12 mouse cellular contexts compared by ENCODE assay signal in genomic region chr16:32853492-32854049, GRCm38 (mm10). TPM values are rescaled to one million over a fixed set of nuclear protein-coding genes. Genes with fewer than 3 reads are reported as not detected.
DNase-seq lines count a peak whose midpoint lies in the region; ATAC-seq and TF ChIP-seq lines count a peak whose summit lies in the region.
"Had no signal": no experiment of that assay in that cellular context is flagged by ENCODE, and none has a peak within 500 bp of the region (broad histone marks: within the 10 kb centered on the region; RNA-seq: fewer than 3 reads in every experiment).

No protein-coding gene starts in this region.

- no peak for ATAC-seq in intestine, embryonic 16.5 days
- ATAC-seq in intestine, postnatal 0 days = no peak
- 0 out of 2 replicates have a peak, but pooled peaks have one; percentile 27 for ATAC-seq in heart, embryonic 12.5 days (ENCODE audit: insufficient number of reproducible peaks, low FRiP score)
- ATAC-seq in stomach, embryonic 16.5 days (ENCODE audit: insufficient read depth, low FRiP score) = no peak
- no peak for ATAC-seq in inflammation-experienced regulatory T-cells, adult 6 months

- no peaks in the 10 kb centered on the region for H3K27me3 ChIP-seq in intestine, embryonic 16.5 days (replicated peaks; ENCODE audit: control insufficient read depth, insufficient read depth, low read length)
- no peaks in the 10 kb centered on the region for H3K27me3 ChIP-seq in intestine, postnatal 0 days (replicated peaks; ENCODE audit: control insufficient read depth, insufficient read depth, low read length)
- H3K27me3 ChIP-seq in heart, embryonic 12.5 days (replicated peaks) = no peaks in the 10 kb centered on the region
- no peaks in the 10 kb centered on the region for H3K27me3 ChIP-seq in stomach, embryonic 16.5 days (ENCODE audit: control insufficient read depth, insufficient read depth, low read length)
- H3K27me3 ChIP-seq: hindbrain, embryonic 15.5 days had no signal

- H3K4me2 ChIP-seq in intestine, embryonic 16.5 days (ENCODE audit: low read depth, low read length) = no peak overlapping the region
- no peak overlapping the region for H3K4me2 ChIP-seq in intestine, postnatal 0 days (replicated peaks; ENCODE audit: low read depth)
- peak overlapping the region; percentile 44 for H3K4me2 ChIP-seq in heart, embryonic 12.5 days
- no peak overlapping the region for H3K4me2 ChIP-seq in stomach, embryonic 16.5 days (ENCODE audit: low read depth, low read length)
- H3K4me2 ChIP-seq: hindbrain, embryonic 15.5 days had no signal

- peaks cover 4% of the 10 kb centered on the region for H3K4me1 ChIP-seq in intestine, embryonic 16.5 days (ENCODE audit: control insufficient read depth, insufficient read depth, low read length)
- H3K4me1 ChIP-seq in intestine, postnatal 0 days (replicated peaks; ENCODE audit: control insufficient read depth, insufficient read depth, low read length) = no peaks in the 10 kb centered on the region
- H3K4me1 ChIP-seq in heart, embryonic 12.5 days (replicated peaks) = peaks cover 40% of the 10 kb centered on the region
- H3K4me1 ChIP-seq in stomach, embryonic 16.5 days (ENCODE audit: control insufficient read depth, insufficient read depth, low read length) = no peaks in the 10 kb centered on the region
- H3K4me1 ChIP-seq: hindbrain, embryonic 15.5 days had no signal

- 0 out of 2 replicates have a peak, but pooled peaks cover 3% of the 10 kb centered on the region for H3K36me3 ChIP-seq in intestine, embryonic 16.5 days (ENCODE audit: control insufficient read depth, insufficient read depth, low read length)
- peaks cover 28% of the 10 kb centered on the region for H3K36me3 ChIP-seq in intestine, postnatal 0 days (ENCODE audit: control insufficient read depth, insufficient read depth)
- H3K36me3 ChIP-seq in heart, embryonic 12.5 days = peaks cover 29% of the 10 kb centered on the region
- 0 out of 2 replicates have a peak, but pooled peaks cover 6% of the 10 kb centered on the region for H3K36me3 ChIP-seq in stomach, embryonic 16.5 days (ENCODE audit: control insufficient read depth, insufficient read depth, low read length)

- H3K27ac ChIP-seq in intestine, embryonic 16.5 days (ENCODE audit: low read length) = 0 out of 2 replicates have a peak overlapping the region, but pooled peaks have one; percentile 14
- no peak overlapping the region for H3K27ac ChIP-seq in intestine, postnatal 0 days (ENCODE audit: low read depth, low read length)
- peak overlapping the region; percentile 96 for H3K27ac ChIP-seq in heart, embryonic 12.5 days (ENCODE audit: poor library complexity, severe bottlenecking)
- H3K27ac ChIP-seq in stomach, embryonic 16.5 days (ENCODE audit: low read length) = peak overlapping the region; percentile 15; the same call in 1 of the 2 replicates

- WGBS in intestine, embryonic 16.5 days = 74% methylated on average over 13 of the region's 13 CpGs
- whole genome bisulfite sequencing in intestine, postnatal 0 days = 83% methylated on average over 13 of the region's 13 CpGs
- 28% methylated on average over 13 of the region's 13 CpGs for WGBS in heart, embryonic 12.5 days
- WGBS in stomach, embryonic 16.5 days = 76% methylated on average over 13 of the region's 13 CpGs

- TF ChIP-seq CTCF in intestine, postnatal 0 days (IDR thresholded peaks at IDR 0.05; ENCODE audit: low read depth) = no peak

- DNase-seq in thymus, postnatal 25 days = peak; percentile 39
- no peak for DNase-seq in thymus, postnatal 10 days (ENCODE audit: low spot score in 2 of 2)
- DNase-seq in retina, postnatal 1 day = no peak
- DNase-seq: right cerebral cortex, postnatal 14 days had no signal

- no peaks in the 10 kb centered on the region for H3K9me3 ChIP-seq in intestine, embryonic 16.5 days (ENCODE audit: control insufficient read depth, low read length)
- H3K9me3 ChIP-seq in intestine, postnatal 0 days (ENCODE audit: control insufficient read depth) = no peaks in the 10 kb centered on the region
- H3K9me3 ChIP-seq in heart, embryonic 12.5 days (replicated peaks) = no peaks in the 10 kb centered on the region
- H3K9me3 ChIP-seq in stomach, embryonic 16.5 days (replicated peaks; ENCODE audit: control insufficient read depth, low read length) = no peaks in the 10 kb centered on the region
- H3K9me3 ChIP-seq: G1E; hindbrain, embryonic 15.5 days had no signal

- no peak overlapping the region for H3K4me3 ChIP-seq in intestine, embryonic 16.5 days (ENCODE audit: low read length)
- no peak overlapping the region for H3K4me3 ChIP-seq in intestine, postnatal 0 days (ENCODE audit: low read depth, low read length)
- no peak overlapping the region for H3K4me3 ChIP-seq in heart, embryonic 12.5 days
- H3K4me3 ChIP-seq in stomach, embryonic 16.5 days (replicated peaks; ENCODE audit: low read length) = no peak overlapping the region
- H3K4me3 ChIP-seq: hindbrain, embryonic 15.5 days had no signal

- no peak overlapping the region for H3K9ac ChIP-seq in intestine, embryonic 16.5 days (ENCODE audit: low read depth, low read length)
- H3K9ac ChIP-seq in intestine, postnatal 0 days (ENCODE audit: low read depth, low read length) = no peak overlapping the region
- peak overlapping the region; percentile 60 for H3K9ac ChIP-seq in heart, embryonic 12.5 days
- no peak overlapping the region for H3K9ac ChIP-seq in stomach, embryonic 16.5 days (ENCODE audit: low read length)
- H3K9ac ChIP-seq: hindbrain, embryonic 15.5 days had no signal

RNA-seq across cellular contexts. Expression of gene Fyttd1, which starts 23.7 kb away (rescaled TPM):
- 61.9 and 72.3 TPM in 2 replicates for polyA plus RNA-seq in intestine, embryonic 16.5 days (2015; fragmentation: Nextera tagmentation; extraction: Ambion mirVana)
- polyA plus RNA-seq in intestine, postnatal 0 days (2015; fragmentation: Nextera tagmentation; extraction: Ambion mirVana) = 52.7 and 52.8 TPM in 2 replicates
- polyA plus RNA-seq in heart, embryonic 12.5 days (2016; fragmentation: Nextera tagmentation; extraction: Ambion mirVana) = 165 and 170 TPM in 2 replicates
- polyA plus RNA-seq in stomach, embryonic 16.5 days (2015; fragmentation: Nextera tagmentation; extraction: Ambion mirVana) = 85.2 and 92.5 TPM in 2 replicates
- polyA plus RNA-seq in inflammation-experienced regulatory T-cells, adult 6 months (2017; shearing (Covaris generic)) = 10 to 100 TPM; 54.2 to 93.0 (median 62.4) TPM

RNA-seq across cellular contexts. Expression of gene Rubcn, which starts 24.0 kb away (rescaled TPM):
- 15.3 and 16.0 TPM in 2 replicates for polyA plus RNA-seq in intestine, embryonic 16.5 days (2015; fragmentation: Nextera tagmentation; extraction: Ambion mirVana)
- polyA plus RNA-seq in intestine, postnatal 0 days (2015; fragmentation: Nextera tagmentation; extraction: Ambion mirVana) = 8.3 and 8.6 TPM in 2 replicates
- 30.9 and 34.0 TPM in 2 replicates for polyA plus RNA-seq in heart, embryonic 12.5 days (2016; fragmentation: Nextera tagmentation; extraction: Ambion mirVana)
- 24.3 and 24.7 TPM in 2 replicates for polyA plus RNA-seq in stomach, embryonic 16.5 days (2015; fragmentation: Nextera tagmentation; extraction: Ambion mirVana)
- polyA plus RNA-seq in inflammation-experienced regulatory T-cells, adult 6 months (2017; shearing (Covaris generic)) = 10 to 100 TPM in 2 of 3 experiments, 1 to 10 TPM in 1; 9.3 to 15.1 (median 13.8) TPM

RNA-seq across cellular contexts. Expression of gene Smbd1, which starts 43.3 kb away (rescaled TPM):
- polyA plus RNA-seq in intestine, embryonic 16.5 days (2015; fragmentation: Nextera tagmentation; extraction: Ambion mirVana) = 0.95 and 2.1 TPM in 2 replicates
- 2.3 and 3.2 TPM in 2 replicates for polyA plus RNA-seq in intestine, postnatal 0 days (2015; fragmentation: Nextera tagmentation; extraction: Ambion mirVana)
- polyA plus RNA-seq in heart, embryonic 12.5 days (2016; fragmentation: Nextera tagmentation; extraction: Ambion mirVana) = not detected in 2 replicates
- 0.27 TPM in 1 of 2 replicates, not detected in the other for polyA plus RNA-seq in stomach, embryonic 16.5 days (2015; fragmentation: Nextera tagmentation; extraction: Ambion mirVana)
- polyA plus RNA-seq in inflammation-experienced regulatory T-cells, adult 6 months (2017; shearing (Covaris generic)) = not detected
- polyA plus RNA-seq: G1E; hindbrain, embryonic 15.5 days; limb, embryonic 14.5 days had no signal

RNA-seq across cellular contexts. Expression of gene Muc20, which starts 56.3 kb away (rescaled TPM):
- polyA plus RNA-seq in intestine, embryonic 16.5 days (2015; fragmentation: Nextera tagmentation; extraction: Ambion mirVana) = 0.20 TPM in 1 of 2 replicates, not detected in the other
- polyA plus RNA-seq in intestine, postnatal 0 days (2015; fragmentation: Nextera tagmentation; extraction: Ambion mirVana) = not detected in 2 replicates
- polyA plus RNA-seq in heart, embryonic 12.5 days (2016; fragmentation: Nextera tagmentation; extraction: Ambion mirVana) = 0.09 and 0.15 TPM in 2 replicates
- polyA plus RNA-seq in stomach, embryonic 16.5 days (2015; fragmentation: Nextera tagmentation; extraction: Ambion mirVana) = 0.22 and 0.31 TPM in 2 replicates
- polyA plus RNA-seq in inflammation-experienced regulatory T-cells, adult 6 months (2017; shearing (Covaris generic)) = 1 to 10 TPM in 1 of 3 experiments, not detected in 2; 2.3 TPM
- polyA plus RNA-seq: G1E had no signal
